23 mouse cellular contexts compared by ENCODE assay signal in genomic region chr7:140094954-140095353, GRCm38 (mm10). TPM values are rescaled to one million over a fixed set of nuclear protein-coding genes. Genes with fewer than 3 reads are reported as not detected.
DNase-seq lines count a peak whose midpoint lies in the region; ATAC-seq and TF ChIP-seq lines count a peak whose summit lies in the region.
"Had no signal": no experiment of that assay in that cellular context is flagged by ENCODE, and none has a peak within 500 bp of the region (broad histone marks: within the 10 kb centered on the region; RNA-seq: fewer than 3 reads in every experiment).

No protein-coding gene starts in this region.

- DNase-seq in kidney, adult 2 months = no peak
- DNase-seq in midbrain, embryonic 11.5 days (ENCODE audit: low spot score, missing footprints) = peak; percentile 65
- DNase-seq in midbrain, postnatal 0 days (ENCODE audit: low spot score) = no peak
- DNase-seq in kidney, postnatal 14 days = peak; percentile 37
- no peak for DNase-seq in layer of hippocampus, adult 9-10 months (ENCODE audit: low spot score)
- DNase-seq: adrenal gland, postnatal 36 days; cerebellum, adult 2 months; heart, adult 11 months; lung, adult 2 months; lung, postnatal 4 days; right cerebral cortex, postnatal 25 days; thymus, adult 18-20 months had no signal

- H3K9ac ChIP-seq in kidney, embryonic 14.5 days (ENCODE audit: low read depth, low read length) = no peak overlapping the region
- no peak overlapping the region for H3K9ac ChIP-seq in midbrain, embryonic 11.5 days (ENCODE audit: low read length)
- no peak overlapping the region for H3K9ac ChIP-seq in midbrain, postnatal 0 days (replicated peaks; ENCODE audit: low read length, poor library complexity, severe bottlenecking)
- H3K9ac ChIP-seq in stomach, embryonic 15.5 days = no peak overlapping the region
- H3K9ac ChIP-seq: limb, embryonic 13.5 days had no signal

- no peak for TF ChIP-seq POLR2A in kidney, adult 2 months (IDR thresholded peaks at IDR 0.05; ENCODE audit: low read depth, low read length)

- H3K4me1 ChIP-seq in kidney, embryonic 14.5 days (ENCODE audit: control insufficient read depth, insufficient read depth, low read length) = no peaks in the 10 kb centered on the region
- H3K4me1 ChIP-seq in kidney, adult 2 months (ENCODE audit: control insufficient read depth, insufficient read depth, low read length) = peaks cover 16% of the 10 kb centered on the region
- no peaks in the 10 kb centered on the region for H3K4me1 ChIP-seq in midbrain, embryonic 11.5 days (ENCODE audit: control insufficient read depth, insufficient read depth, low read length)
- no peaks in the 10 kb centered on the region for H3K4me1 ChIP-seq in midbrain, postnatal 0 days (ENCODE audit: insufficient read depth, low read length)
- H3K4me1 ChIP-seq in stomach, embryonic 15.5 days = no peaks in the 10 kb centered on the region
- H3K4me1 ChIP-seq: midbrain, embryonic 10.5 days had no signal

- no peak overlapping the region for H3K27ac ChIP-seq in kidney, embryonic 14.5 days (ENCODE audit: low read depth, low read length)
- no peak overlapping the region for H3K27ac ChIP-seq in kidney, adult 2 months (ENCODE audit: insufficient read depth, low read depth, low read length)
- no peak overlapping the region for H3K27ac ChIP-seq in midbrain, embryonic 11.5 days (ENCODE audit: low read depth, low read length)
- H3K27ac ChIP-seq in midbrain, postnatal 0 days (ENCODE audit: low read depth, low read length) = no peak overlapping the region
- H3K27ac ChIP-seq in stomach, embryonic 15.5 days = 0 out of 2 replicates have a peak overlapping the region, but pooled peaks have one; percentile 8
- H3K27ac ChIP-seq: limb, embryonic 13.5 days; midbrain, embryonic 10.5 days had no signal

- H3K4me3 ChIP-seq in kidney, embryonic 14.5 days (ENCODE audit: low read length) = no peak overlapping the region
- H3K4me3 ChIP-seq in kidney, adult 2 months (ENCODE audit: insufficient read depth, low read depth, low read length) = no peak overlapping the region
- H3K4me3 ChIP-seq in midbrain, embryonic 11.5 days (ENCODE audit: low read depth, low read length) = no peak overlapping the region
- no peak overlapping the region for H3K4me3 ChIP-seq in midbrain, postnatal 0 days (ENCODE audit: low read depth, low read length)
- no peak overlapping the region for H3K4me3 ChIP-seq in stomach, embryonic 15.5 days (replicated peaks)
- H3K4me3 ChIP-seq: limb, embryonic 13.5 days; midbrain, embryonic 10.5 days had no signal

- no peaks in the 10 kb centered on the region for H3K9me3 ChIP-seq in kidney, embryonic 14.5 days (ENCODE audit: control insufficient read depth, low read length)
- H3K9me3 ChIP-seq in midbrain, embryonic 11.5 days (ENCODE audit: control insufficient read depth, low read length) = no peaks in the 10 kb centered on the region
- H3K9me3 ChIP-seq in midbrain, postnatal 0 days (ENCODE audit: low read length) = no peaks in the 10 kb centered on the region
- no peaks in the 10 kb centered on the region for H3K9me3 ChIP-seq in stomach, embryonic 15.5 days
- H3K9me3 ChIP-seq: limb, embryonic 13.5 days; midbrain, embryonic 10.5 days had no signal

- 52% methylated on average over 5 of the region's 5 CpGs for WGBS in kidney, embryonic 14.5 days
- WGBS in kidney, adult 2 months = 29% methylated on average over 5 of the region's 5 CpGs
- WGBS in midbrain, embryonic 11.5 days = 76% methylated on average over 5 of the region's 5 CpGs
- WGBS in midbrain, postnatal 0 days = 65% methylated on average over 5 of the region's 5 CpGs
- WGBS in stomach, embryonic 15.5 days = 44% methylated on average over 5 of the region's 5 CpGs

- H3K36me3 ChIP-seq in kidney, embryonic 14.5 days (ENCODE audit: control insufficient read depth, insufficient read depth, low read length) = no peaks in the 10 kb centered on the region; the same call in 1 of the 2 replicates
- no peaks in the 10 kb centered on the region for H3K36me3 ChIP-seq in kidney, adult 2 months (ENCODE audit: control insufficient read depth, insufficient read depth, low read length)
- H3K36me3 ChIP-seq in midbrain, embryonic 11.5 days (ENCODE audit: control insufficient read depth, insufficient read depth, low read length) = no peaks in the 10 kb centered on the region
- peaks cover 4% of the 10 kb centered on the region; the same call in 1 of the 2 replicates for H3K36me3 ChIP-seq in midbrain, postnatal 0 days (ENCODE audit: insufficient read depth, low read length)
- H3K36me3 ChIP-seq in stomach, embryonic 15.5 days = no peaks in the 10 kb centered on the region
- H3K36me3 ChIP-seq: midbrain, embryonic 10.5 days had no signal

- no peak overlapping the region for H3K4me2 ChIP-seq in kidney, embryonic 14.5 days (replicated peaks; ENCODE audit: low read depth, low read length)
- no peak overlapping the region for H3K4me2 ChIP-seq in midbrain, embryonic 11.5 days
- H3K4me2 ChIP-seq in midbrain, postnatal 0 days (ENCODE audit: low read depth, low read length, poor library complexity, severe bottlenecking) = no peak overlapping the region
- H3K4me2 ChIP-seq in stomach, embryonic 15.5 days = no peak overlapping the region
- H3K4me2 ChIP-seq: limb, embryonic 13.5 days had no signal

- H3K27me3 ChIP-seq in kidney, embryonic 14.5 days (ENCODE audit: control insufficient read depth, insufficient read depth, low read length) = no peaks in the 10 kb centered on the region
- H3K27me3 ChIP-seq in kidney, adult 2 months (replicated peaks; ENCODE audit: control insufficient read depth, insufficient read depth, low read length) = no peaks in the 10 kb centered on the region
- no peaks in the 10 kb centered on the region for H3K27me3 ChIP-seq in midbrain, embryonic 11.5 days (ENCODE audit: control insufficient read depth, insufficient read depth, low read length)
- no peaks in the 10 kb centered on the region for H3K27me3 ChIP-seq in midbrain, postnatal 0 days (ENCODE audit: insufficient read depth, low read length)
- H3K27me3 ChIP-seq in stomach, embryonic 15.5 days (replicated peaks) = no peaks in the 10 kb centered on the region
- H3K27me3 ChIP-seq: limb, embryonic 13.5 days had no signal

- no peak for TF ChIP-seq CTCF in kidney, adult 2 months (conservative IDR thresholded peaks at IDR 0.05; ENCODE audit: insufficient read depth, insufficient read length, low read depth, low read length)
- TF ChIP-seq CTCF in midbrain, postnatal 0 days (IDR thresholded peaks at IDR 0.05) = no peak

- ATAC-seq in kidney, embryonic 14.5 days (ENCODE audit: low FRiP score, low TSS enrichment) = peak; percentile 33; the same call in 1 of the 2 replicates
- no peak for ATAC-seq in midbrain, embryonic 11.5 days (ENCODE audit: low FRiP score)
- no peak for ATAC-seq in midbrain, postnatal 0 days (ENCODE audit: low FRiP score)
- ATAC-seq in stomach, embryonic 15.5 days (ENCODE audit: insufficient read depth, low FRiP score, low read depth) = peak; percentile 38; the same call in 1 of the 2 replicates

RNA-seq across cellular contexts. Expression of gene Prap1, which starts 1.8 kb away (rescaled TPM):
- 0.38 TPM in 1 of 2 replicates, not detected in the other for polyA plus RNA-seq in kidney, embryonic 14.5 days (2014; fragmentation: Nextera tagmentation; extraction: Ambion mirVana)
- 1.1 and 1.9 TPM in 2 replicates for polyA plus RNA-seq in kidney, adult 2 months (2012; rRNA removed)
- polyA plus RNA-seq in midbrain, embryonic 11.5 days (2014; fragmentation: Nextera tagmentation; extraction: Ambion mirVana) = not detected in 2 replicates
- not detected in 2 replicates for total RNA-seq in midbrain, postnatal 0 days (2014; rRNA removed)
- polyA plus RNA-seq in midbrain, postnatal 0 days (2015; fragmentation: Nextera tagmentation; extraction: Ambion mirVana) = not detected in 2 replicates
- 165 and 169 TPM in 2 replicates for polyA plus RNA-seq in stomach, embryonic 15.5 days (2015; fragmentation: Nextera tagmentation; extraction: Ambion mirVana)
- total RNA-seq: adrenal gland, postnatal 36 days; common myeloid progenitor, adult 5-6 weeks; gastrocnemius, adult 8-10 months; layer of hippocampus, postnatal 10 days; left cerebral cortex, postnatal 10 days had no signal
- polyA plus RNA-seq: cerebellum, adult 2 months; hindbrain, embryonic 11.5 days; lung, adult 2 months; midbrain, embryonic 10.5 days; neural tube, embryonic 14.5 days had no signal

RNA-seq across cellular contexts. Expression of gene Fuom, which starts 7.3 kb away (rescaled TPM):
- polyA plus RNA-seq in kidney, embryonic 14.5 days (2014; fragmentation: Nextera tagmentation; extraction: Ambion mirVana) = 32.4 and 36.2 TPM in 2 replicates
- polyA plus RNA-seq in kidney, adult 2 months (2012; rRNA removed) = 147 and 161 TPM in 2 replicates
- 13.5 and 13.8 TPM in 2 replicates for polyA plus RNA-seq in midbrain, embryonic 11.5 days (2014; fragmentation: Nextera tagmentation; extraction: Ambion mirVana)
- 26.0 and 47.0 TPM in 2 replicates for total RNA-seq in midbrain, postnatal 0 days (2014; rRNA removed)
- 46.1 and 47.6 TPM in 2 replicates for polyA plus RNA-seq in midbrain, postnatal 0 days (2015; fragmentation: Nextera tagmentation; extraction: Ambion mirVana)
- 32.4 and 41.4 TPM in 2 replicates for polyA plus RNA-seq in stomach, embryonic 15.5 days (2015; fragmentation: Nextera tagmentation; extraction: Ambion mirVana)

RNA-seq across cellular contexts. Expression of gene Caly, which starts 12.6 kb away (rescaled TPM):
- 0.91 TPM in 2 replicates for polyA plus RNA-seq in kidney, embryonic 14.5 days (2014; fragmentation: Nextera tagmentation; extraction: Ambion mirVana)
- polyA plus RNA-seq in kidney, adult 2 months (2012; rRNA removed) = 0.16 and 0.52 TPM in 2 replicates
- 7.6 and 8.8 TPM in 2 replicates for polyA plus RNA-seq in midbrain, embryonic 11.5 days (2014; fragmentation: Nextera tagmentation; extraction: Ambion mirVana)
- 404 and 435 TPM in 2 replicates for total RNA-seq in midbrain, postnatal 0 days (2014; rRNA removed)
- 595 and 645 TPM in 2 replicates for polyA plus RNA-seq in midbrain, postnatal 0 days (2015; fragmentation: Nextera tagmentation; extraction: Ambion mirVana)
- 3.4 and 3.6 TPM in 2 replicates for polyA plus RNA-seq in stomach, embryonic 15.5 days (2015; fragmentation: Nextera tagmentation; extraction: Ambion mirVana)
- total RNA-seq: common myeloid progenitor, adult 5-6 weeks; ES-E14 had no signal

RNA-seq across cellular contexts. Expression of gene Paox, which starts 20.6 kb away (rescaled TPM):
- 20.7 and 24.8 TPM in 2 replicates for polyA plus RNA-seq in kidney, embryonic 14.5 days (2014; fragmentation: Nextera tagmentation; extraction: Ambion mirVana)
- polyA plus RNA-seq in kidney, adult 2 months (2012; rRNA removed) = 10.4 and 12.0 TPM in 2 replicates
- 12.1 and 14.7 TPM in 2 replicates for polyA plus RNA-seq in midbrain, embryonic 11.5 days (2014; fragmentation: Nextera tagmentation; extraction: Ambion mirVana)
- 8.7 and 12.5 TPM in 2 replicates for total RNA-seq in midbrain, postnatal 0 days (2014; rRNA removed)
- 6.9 and 8.6 TPM in 2 replicates for polyA plus RNA-seq in midbrain, postnatal 0 days (2015; fragmentation: Nextera tagmentation; extraction: Ambion mirVana)
- 30.6 and 33.7 TPM in 2 replicates for polyA plus RNA-seq in stomach, embryonic 15.5 days (2015; fragmentation: Nextera tagmentation; extraction: Ambion mirVana)

RNA-seq across cellular contexts. Expression of gene Echs1, which starts 21.3 kb away (rescaled TPM):
- polyA plus RNA-seq in kidney, embryonic 14.5 days (2014; fragmentation: Nextera tagmentation; extraction: Ambion mirVana) = 186 and 199 TPM in 2 replicates
- 381 and 422 TPM in 2 replicates for polyA plus RNA-seq in kidney, adult 2 months (2012; rRNA removed)
- polyA plus RNA-seq in midbrain, embryonic 11.5 days (2014; fragmentation: Nextera tagmentation; extraction: Ambion mirVana) = 163 and 178 TPM in 2 replicates
- 75.5 and 78.1 TPM in 2 replicates for total RNA-seq in midbrain, postnatal 0 days (2014; rRNA removed)
- polyA plus RNA-seq in midbrain, postnatal 0 days (2015; fragmentation: Nextera tagmentation; extraction: Ambion mirVana) = 108 and 119 TPM in 2 replicates
- 155 and 165 TPM in 2 replicates for polyA plus RNA-seq in stomach, embryonic 15.5 days (2015; fragmentation: Nextera tagmentation; extraction: Ambion mirVana)

Comparison
In these comparisons a context has a peak if more than half of its experiments do, and no peak if none do; other contexts are left out.
1. DNase-seq: peak in midbrain, embryonic 11.5 days (single experiment) and kidney, postnatal 14 days (single experiment); none in kidney, adult 2 months (single experiment), midbrain, postnatal 0 days (single experiment) and layer of hippocampus, adult 9-10 months (single experiment).
2. RNA of gene Caly, which starts 12.6 kb away (polyA plus RNA-seq): 595 to 645 TPM in midbrain, postnatal 0 days; 7.6 to 8.8 TPM in midbrain, embryonic 11.5 days, 3.4 to 3.6 TPM in stomach, embryonic 15.5 days, 0.91 TPM in kidney, embryonic 14.5 days and 0.16 to 0.52 TPM in kidney, adult 2 months; every median in the first group is over 10 times any median in the second.
3. ATAC-seq: peak in kidney, embryonic 14.5 days (single experiment) and stomach, embryonic 15.5 days (single experiment); none in midbrain, embryonic 11.5 days (single experiment) and midbrain, postnatal 0 days (single experiment).
4. RNA of gene Prap1, which starts 1.8 kb away (polyA plus RNA-seq): 165 to 169 TPM in stomach, embryonic 15.5 days; 1.1 to 1.9 TPM in kidney, adult 2 months, 0.38 TPM in kidney, embryonic 14.5 days, not detected in midbrain, postnatal 0 days and not detected in midbrain, embryonic 11.5 days; every median in the first group is over 10 times any median in the second.